Mouse (Mus musculus): ENCODE measurements at regions not wholly inside any gene's neighbourhood (a gene's known extent, or its start where the extent isn't known, plus 50 kb on each side); places are given as distances from the start of the nearest gene placed in this dataset.
A peak's percentile ranks its signal among the peaks of the same experiment; 100 is the strongest.

DNA sequence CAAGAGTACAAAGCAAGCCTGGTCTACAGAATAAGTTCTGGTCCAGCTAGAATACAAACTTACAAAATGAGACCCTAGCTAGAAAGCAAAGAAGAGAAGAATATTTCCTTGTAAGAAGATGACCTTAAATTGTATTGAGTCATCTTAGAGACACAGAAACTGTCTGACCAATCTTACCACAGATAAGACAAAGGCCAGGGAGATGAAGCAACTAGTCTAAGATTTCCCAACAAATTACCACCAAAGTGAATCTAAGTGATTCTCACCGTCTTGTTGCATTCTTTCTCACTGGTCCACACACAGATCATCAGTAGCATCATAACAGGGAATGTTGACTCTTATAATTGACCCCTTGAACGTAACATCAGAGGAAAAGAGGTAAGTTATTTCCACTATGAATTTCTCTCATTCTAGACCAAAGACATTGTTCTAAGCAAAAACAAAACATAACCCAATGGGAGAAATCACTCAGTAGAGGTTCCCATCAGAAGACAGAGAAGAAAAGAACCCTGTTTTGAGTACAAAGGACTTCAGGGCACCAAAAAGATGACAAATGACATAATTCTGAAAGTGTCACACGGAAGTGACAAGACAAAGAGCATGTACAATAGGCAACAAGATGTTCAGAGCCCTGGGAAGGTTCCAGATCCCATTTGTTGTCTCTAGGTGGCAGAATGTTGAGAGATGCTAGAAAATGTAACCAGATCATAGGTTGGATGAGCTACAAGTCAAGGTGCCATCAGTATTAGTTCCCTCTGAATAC lies 107.0 kb upstream of the Cpeb2 start:
- no peak for DNase-seq
- intact Hi-C loops (cut with DNase I), result no loop called here

DNA sequence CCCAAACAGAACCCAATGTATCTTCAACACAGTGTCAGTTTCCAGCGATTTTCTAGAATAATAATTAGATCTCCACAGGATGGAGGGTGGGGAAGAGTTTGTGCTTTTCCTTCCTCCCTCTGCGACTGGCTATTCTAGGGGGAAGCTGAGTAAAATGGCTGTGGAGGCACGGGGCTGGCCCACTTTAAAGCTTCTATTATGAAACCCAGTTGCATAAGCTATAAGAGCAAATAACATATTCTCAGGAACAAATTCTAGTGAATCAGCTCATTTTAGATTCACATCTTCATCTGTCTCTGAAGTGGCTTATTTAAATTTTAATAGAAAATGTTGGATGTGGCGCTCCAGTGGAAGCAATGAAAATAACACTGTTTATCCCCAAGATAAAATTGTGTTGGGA lies 102.6 kb upstream of the Cpeb2 start:
- DNase-seq, result no peak
- intact Hi-C loops (cut with DNase I), result no loop called here

DNA sequence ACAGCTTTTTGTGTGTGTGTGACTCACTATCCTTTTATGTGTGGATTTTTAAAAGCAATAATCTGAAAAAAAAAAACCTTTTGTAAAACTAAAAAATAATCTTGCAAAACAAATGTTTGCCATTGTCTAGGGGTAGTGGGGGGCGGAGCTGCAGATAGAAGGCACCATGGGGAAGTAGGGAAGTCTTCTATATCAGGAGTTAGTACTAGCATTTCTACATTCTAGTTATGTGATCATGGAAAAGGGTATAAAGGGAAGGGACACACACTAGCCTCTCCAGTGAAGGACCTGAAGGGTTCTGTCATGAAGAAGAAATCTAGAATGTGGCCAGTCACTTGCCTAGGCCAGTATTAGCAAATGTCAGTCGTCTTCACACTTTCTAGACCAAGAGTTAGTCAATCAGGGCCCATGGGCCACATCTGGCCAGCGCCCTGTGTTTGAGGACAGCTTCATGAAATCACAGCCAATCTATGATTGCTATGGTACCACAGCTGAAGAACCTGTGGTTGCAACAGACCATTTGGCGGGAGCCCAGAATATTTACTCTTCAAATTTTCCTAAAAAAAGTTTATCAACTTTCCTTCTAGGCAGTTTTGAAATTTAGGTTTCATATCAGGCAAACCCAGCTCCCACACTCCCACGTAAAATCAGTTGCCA lies 101.9 kb upstream of the Cpeb2 start:
- intact Hi-C loops (cut with DNase I), result no loop called here
- no peak for DNase-seq

DNA sequence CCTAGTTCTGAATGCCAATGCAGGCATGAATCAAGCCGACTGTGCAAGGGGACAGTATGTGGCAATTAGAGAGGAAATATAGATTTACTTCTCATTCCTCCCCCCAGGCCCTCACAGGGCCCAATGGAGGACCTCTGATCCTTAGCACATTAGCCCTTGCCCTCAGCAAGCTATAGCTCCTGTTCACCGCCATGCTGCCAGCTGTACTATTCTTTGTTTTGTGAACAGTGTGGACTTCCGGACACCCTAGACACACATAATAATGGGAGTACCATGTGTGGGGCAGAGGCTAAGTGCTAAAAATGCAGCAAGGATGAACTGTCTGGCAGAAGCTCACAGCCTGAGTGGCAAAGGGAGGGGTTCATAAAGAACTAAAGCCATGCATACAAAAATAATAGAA lies 99.3 kb upstream of the Cpeb2 start:
- no peak for DNase-seq
- intact Hi-C loops (cut with DNase I), result no loop called here

DNA sequence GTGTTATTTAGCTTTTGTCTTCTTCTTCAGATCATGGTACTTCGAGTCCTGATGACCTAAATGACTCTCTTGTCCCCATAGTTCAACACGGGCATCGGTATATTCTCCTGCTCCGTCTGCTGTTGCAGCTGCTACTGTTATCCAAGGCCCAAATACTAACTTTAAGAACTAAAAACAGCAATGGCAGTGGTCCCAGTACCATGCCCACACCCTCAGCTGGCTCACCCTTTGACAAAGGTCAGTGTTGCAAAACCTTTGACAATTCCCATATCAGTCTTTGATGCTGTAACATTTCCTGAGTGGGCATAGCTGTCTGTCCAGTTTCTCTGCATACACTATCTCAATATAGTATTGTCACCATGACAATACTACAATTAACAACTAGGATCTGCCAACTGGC lies 96.8 kb upstream of the Cpeb2 start:
- intact Hi-C loops (cut with DNase I), result no loop called here
- no peak for DNase-seq

DNA sequence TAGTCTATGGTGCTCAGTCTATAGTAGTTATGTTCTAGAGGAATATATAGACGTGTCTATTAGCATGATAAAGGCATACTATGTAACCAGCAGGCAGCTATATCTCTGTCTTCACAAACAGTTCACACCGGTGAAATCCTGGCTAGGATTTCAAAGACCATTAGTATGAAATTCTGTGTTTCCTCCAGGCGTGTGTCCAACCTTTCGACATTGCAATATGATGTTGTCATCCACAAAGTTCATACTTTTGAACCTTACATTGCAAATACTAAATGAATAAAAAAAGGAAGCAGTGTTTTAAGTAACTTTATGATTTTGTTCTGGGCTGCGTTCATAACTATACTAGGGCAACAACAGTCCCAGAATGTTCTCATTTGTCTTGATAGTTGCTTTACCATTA lies 95.2 kb upstream of the Cpeb2 start:
- no peak for DNase-seq
- intact Hi-C loops (cut with DNase I), result no loop called here

DNA sequence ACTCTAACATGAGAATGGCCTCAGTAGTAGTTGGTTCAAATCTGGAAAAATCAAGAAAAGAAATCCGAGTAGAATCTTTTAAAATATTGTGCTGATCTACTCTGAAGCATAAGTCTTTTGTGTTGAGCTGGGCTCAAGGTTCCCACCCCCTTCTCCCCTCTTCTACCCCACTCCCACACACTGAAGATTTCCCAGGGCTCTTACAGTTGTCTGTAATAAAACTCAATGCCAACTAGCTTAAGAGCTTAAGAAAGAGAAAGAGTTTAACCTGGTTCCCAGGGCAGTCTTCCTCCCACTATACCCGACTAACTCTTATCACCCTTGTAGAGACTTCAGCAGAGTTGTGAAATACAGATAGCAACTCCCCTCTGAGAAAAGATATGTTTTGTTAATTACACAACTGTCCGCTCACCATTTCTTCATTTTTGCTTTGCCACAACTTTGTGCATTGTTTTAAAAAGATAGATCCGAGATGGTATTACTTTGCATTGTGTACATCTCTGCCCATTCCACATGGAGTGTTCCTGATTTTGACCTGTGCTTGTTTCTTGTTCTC lies 94.0 kb upstream of the Cpeb2 start:
- intact Hi-C loops (cut with DNase I), result no loop called here

DNA sequence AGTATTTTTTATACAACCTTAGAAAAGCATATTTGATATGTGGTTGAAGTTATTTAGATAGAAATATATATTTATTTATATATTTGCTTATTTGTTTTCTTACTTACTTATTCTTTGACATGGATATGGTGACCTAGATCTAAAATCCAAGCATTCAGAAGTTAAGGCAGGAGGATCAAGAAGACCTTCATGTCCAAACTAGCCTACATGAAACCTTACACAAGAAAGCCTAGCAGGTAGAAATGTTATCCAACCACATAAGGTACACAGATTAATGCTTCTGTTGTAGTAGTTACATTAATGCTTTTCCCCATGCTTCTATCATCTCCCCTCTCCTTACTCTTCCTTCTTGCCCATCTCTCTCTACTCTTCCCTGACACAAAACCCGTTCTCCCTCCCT lies 93.2 kb upstream of the Cpeb2 start:
- intact Hi-C loops (cut with DNase I), result no loop called here
- DNase-seq, result no peak

More for the DNA sequence above, 94.0 kb upstream of the Cpeb2 start:
- DNase-seq, result no peak

DNA sequence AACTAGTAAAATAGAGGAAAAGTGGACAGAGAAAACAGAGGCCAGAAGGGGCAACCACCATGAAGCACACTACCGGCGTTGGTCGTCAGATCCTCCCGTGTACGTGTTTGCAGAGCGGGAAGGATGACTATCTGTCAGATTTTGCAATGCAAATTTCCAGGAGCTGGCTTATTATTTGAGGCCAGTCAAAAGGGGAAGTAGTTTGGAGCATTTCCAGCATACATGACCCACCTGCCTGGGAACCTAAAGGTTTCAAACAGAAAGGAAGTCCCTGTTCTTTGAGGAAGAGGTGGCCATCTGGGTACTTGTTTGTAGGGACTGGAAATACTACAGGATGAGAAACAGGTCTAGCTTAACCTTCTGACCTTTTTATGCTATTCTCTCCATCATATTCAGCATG lies 87.0 kb upstream of the Cpeb2 start:
- intact Hi-C loops (cut with DNase I), result no loop called here
- no peak for DNase-seq

DNA sequence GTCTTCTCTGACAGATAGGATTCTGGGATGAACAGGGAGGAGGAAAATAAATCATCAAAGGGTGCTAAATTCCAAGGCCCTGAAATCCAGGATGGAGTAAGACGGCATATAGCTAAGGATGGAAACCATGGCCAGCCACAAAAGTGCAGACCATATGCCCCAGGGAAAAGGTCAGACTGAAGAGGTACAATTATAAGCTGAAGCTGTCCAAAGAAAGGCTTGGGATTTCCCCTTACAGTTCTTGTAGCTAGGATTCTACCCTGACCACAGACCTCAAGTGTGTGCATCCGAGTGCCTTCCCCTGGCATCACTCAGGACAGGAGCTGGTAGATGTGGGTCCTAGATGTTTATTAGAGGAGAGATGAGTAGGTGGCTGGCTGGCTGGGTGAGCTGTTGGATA lies 86.0 kb upstream of the Cpeb2 start:
- no peak for DNase-seq
- intact Hi-C loops (cut with DNase I), result no loop called here

DNA sequence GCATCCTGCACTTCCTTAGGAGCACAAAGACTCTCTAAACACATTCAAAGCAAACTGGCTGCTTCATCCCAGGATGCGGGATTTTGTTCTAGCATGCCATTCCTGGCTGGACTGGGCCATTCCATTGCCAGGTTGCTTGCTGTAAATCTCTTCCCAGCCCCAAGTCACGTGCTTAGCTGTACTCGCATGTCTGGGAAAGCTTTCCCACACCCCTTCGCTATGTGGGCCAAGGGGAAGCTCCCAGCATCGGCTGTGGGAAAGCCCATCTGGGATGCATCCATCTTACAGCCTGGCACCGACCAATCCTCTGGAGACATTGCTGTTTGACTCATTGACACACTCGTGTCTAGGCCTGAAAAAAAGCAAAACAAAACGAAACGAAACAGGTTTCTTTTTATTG lies 84.5 kb upstream of the Cpeb2 start:
- intact Hi-C loops (cut with DNase I), result no loop called here
- DNase-seq, result peak in 1 of 2 experiments; percentile 21

DNA sequence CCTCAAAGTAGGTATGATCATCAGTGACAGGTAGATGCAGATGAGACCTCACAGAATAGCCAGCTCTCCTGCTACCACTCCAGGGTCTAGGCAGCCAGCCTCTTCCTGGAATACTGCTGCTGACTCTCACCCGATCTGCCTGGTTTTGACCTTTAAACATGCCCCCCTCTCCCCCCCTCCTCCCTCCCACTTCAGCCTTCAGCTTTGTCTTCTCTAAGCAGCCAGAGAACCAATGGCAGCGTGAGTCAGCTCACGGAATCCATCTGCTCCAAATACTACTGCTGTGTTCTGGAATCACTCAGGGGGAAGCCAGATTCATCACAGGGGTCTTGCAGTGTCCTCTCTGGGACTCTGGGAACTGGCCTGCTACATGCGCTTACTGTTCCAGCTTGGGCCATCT lies 83.4 kb upstream of the Cpeb2 start:
- DNase-seq, result no peak
- intact Hi-C loops (cut with DNase I), result no loop called here

DNA sequence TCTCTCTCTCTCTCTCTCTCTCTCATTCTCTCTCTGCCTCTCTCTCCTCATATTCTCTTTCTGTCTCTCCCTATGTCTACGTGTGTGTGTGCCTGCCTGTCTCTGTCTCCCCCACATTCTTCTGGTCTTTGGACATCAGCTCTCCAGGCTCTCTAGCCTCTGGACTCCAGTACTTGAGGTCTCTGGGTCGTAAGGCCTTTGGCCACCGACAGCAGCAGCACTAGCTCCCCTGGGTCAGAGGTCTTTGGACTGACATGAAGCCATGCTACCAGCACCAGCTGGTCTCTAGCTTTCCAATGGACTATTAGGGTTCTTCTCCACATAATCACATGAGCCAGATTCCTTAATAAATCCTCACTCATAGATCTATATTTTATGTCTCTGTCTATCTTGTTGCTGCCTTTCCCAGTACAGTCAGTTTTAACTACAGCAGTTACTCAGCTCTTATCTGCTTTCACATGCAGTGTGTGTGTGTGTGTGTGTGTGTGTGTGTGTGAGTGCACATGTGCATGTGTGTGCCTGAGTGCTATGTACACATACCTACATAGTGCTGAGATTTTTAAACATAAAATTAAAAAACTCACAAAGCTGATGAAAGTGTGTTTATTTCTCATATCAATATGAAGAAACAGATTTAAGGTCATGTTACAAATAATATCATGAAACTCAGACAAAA lies 81.7 kb upstream of the Cpeb2 start:
- intact Hi-C loops (cut with DNase I), result no loop called here
- no peak for DNase-seq

DNA sequence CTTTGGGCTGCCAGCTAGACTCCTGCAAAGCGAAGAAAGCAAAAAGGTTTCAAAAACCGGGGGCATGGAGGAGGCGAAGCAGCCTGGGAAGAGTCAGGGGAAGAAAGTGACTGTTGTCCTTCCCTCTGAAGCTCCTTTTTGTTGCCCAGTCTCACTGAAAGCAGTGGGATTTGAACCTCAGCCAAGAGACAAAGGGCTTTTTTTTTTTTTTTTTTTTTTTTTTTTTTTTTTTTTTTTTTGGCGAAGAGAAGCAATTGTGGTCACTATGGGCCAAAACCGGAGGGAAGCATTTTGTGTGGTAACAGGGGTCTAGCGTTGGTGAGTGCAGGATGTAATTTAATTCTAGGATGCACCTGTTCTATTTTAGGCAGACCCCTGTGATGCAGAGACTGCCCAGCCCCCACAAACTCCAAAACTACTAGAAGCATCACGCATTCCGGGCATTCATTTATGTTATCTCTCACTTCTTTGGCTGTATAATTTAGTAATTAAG lies 80.8 kb upstream of the Cpeb2 start:
- intact Hi-C loops (cut with DNase I), result no loop called here
- no peak for DNase-seq

DNA sequence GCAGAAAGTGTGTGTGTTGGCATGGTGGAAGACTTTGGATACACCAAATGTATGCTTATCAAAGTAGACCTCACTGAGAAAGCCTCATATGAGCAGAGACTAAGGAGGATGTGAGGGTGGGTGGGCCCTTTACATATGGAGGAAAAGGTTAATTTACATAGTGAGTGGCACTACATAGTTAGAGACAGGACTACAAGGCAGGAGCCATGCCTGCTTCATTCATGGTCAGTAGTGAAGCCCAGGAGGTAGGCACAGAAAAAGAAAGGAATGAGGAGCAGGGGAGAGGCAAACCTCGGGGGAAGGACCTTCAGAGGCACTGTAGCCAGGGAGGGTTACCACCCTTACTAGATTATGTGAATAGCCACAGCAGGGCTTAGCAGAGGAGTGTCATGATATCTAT lies 80.1 kb upstream of the Cpeb2 start:
- intact Hi-C loops (cut with DNase I), result no loop called here
- no peak for DNase-seq

DNA sequence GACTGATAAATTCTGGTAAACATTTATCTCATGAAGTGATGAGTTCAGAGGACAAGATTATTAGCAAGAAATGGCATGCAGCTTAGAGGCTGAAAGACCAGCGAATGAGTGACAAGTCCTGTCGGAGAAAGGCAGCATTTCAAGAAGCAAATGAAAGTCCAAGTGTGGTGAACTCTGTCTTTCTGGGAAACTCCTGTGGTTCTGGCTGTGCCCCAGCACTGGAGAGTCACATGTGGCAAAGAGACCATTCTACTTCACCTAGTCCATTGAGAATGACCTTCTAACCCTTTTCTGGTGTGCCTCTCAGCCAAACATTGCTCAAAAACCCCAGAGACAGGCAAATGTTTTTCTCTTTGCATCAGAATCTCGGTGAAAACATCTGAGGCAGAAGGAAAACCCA lies 76.2 kb upstream of the Cpeb2 start:
- no peak for DNase-seq
- intact Hi-C loops (cut with DNase I), result no loop called here

DNA sequence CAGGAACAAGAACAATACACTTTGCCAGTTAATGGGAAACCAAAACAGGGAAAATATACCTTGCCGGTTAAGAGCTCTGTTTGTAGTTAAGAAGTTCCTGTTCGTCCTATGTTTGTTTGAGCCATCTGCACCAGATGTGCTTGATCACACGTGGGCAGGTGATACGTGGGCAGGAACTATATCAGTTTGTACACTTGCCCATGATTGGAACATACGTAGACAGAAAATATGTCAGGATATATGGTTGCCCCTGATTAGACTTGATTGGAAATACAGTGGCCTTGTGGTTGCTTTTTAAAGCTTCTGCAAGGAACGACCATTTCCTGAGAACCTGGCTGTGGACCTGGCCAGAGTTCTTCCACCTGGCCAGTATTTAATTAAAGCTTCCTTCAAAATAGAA lies 72.8 kb upstream of the Cpeb2 start:
- DNase-seq, result no peak

DNA sequence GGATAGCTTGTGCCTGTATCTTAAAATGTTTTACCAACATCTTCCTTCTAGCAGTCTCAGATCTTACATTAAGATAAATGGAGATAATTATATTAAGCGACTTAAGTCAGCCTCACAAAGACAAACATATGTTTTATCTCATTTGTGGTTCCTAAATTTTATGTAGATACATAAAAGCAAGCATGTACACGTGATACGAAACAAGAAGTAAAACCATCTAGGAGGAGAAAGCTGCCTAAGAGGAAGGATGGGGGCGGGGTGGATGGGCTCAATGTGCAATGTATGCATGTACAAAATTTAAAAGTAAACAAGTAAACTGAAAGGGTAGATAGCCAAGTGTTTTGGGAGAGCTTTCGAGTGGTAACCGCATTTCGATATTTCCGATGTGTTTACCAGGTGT lies 51.5 kb upstream of the Cpeb2 start:
- intact Hi-C loops (cut with DNase I), result no loop called here
- DNase-seq, result no peak

More for the DNA sequence above, 72.8 kb upstream of the Cpeb2 start:
- intact Hi-C loops (cut with DNase I), result no loop called here
